Mouse (Mus musculus) gastrocnemius, postnatal 10 days (tissue): ENCODE measurements around the gene Kmt2b. TPM values are rescaled to one million over a fixed set of nuclear protein-coding genes. Genes with fewer than 3 reads are reported as not detected.
A peak's percentile ranks its signal among the peaks of the same experiment; 100 is the strongest.

ENCODE experiments used
- DNase-seq: peaks from one replicate; pipeline ENCODE4 v3.0.0; 2021; ENCODE audit warnings: mixed read lengths
- microRNA-seq, 2 experiments: library from miRNA; unstranded; fragments of <30 nt; microRNA quantifications; one replicate each; pipeline ENCODE4 v1.2.0; 2021
- total RNA-seq, 2 experiments: library from RNA; stranded (reverse); gene quantifications; 2 replicates each; pipeline ENCODE4 v1.2.3; 2021

Gene Kmt2b
- total RNA-seq, 2 experiments from 2014 or later = 21.4 to 26.8 TPM

GRCm38 (mm10) chr7:30534633-30535577, 53.6 kb downstream of the Kmt2b start, which contains the start of gene Arhgap33:
Arhgap33 (minus strand) TSS chr7:30535060.
- DNase-seq = peak; percentile 94

GRCm38 (mm10) chr7:30533941-30534632, 54.4 kb downstream of the Kmt2b start:
- DNase-seq = no peak

DNA sequence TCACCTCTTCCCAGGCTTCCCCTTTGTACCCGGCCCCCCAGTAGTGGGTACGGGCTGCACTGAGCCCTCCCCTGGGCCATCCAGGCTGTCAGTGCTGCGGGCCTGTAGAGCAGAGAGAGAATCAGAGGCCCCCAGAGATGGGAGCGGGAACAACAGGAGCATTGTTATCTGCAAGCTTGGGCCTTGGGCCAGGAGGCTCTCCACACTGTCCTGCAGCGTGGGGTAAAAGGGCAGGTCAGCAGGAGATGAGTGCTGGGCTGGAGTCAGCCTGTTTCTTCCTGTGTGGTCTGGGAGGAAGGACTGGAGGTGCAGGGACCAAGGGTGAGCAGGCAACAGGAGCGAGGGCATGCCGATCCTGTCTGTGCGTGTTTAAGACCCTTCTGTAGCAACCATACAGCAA, 55.6 kb downstream of the Kmt2b start:
- no peak for DNase-seq

DNA sequence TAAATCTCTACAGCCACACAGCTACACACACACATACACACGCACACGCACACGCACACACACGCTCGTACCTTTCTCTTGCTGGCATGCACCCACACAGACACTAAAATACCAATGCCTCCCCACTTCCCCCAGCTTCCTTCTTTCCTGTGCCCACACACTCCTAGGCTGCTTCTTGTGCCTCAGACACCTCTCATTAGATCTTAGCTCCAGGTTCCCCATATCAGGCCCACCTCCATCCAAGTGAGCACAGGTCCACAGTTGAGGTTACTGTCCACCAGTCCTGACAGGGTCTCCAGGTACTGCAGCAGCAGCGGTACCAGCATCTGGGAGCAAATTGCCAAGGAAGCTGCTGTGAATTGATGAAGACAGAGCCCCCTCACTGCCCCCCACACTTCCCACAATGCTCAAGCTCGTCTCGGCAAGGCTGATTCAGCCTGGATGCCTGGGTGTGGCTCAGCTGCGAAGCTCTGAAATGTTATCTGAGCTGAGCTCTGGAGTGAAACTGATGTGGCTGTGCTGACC, 57.2 kb downstream of the Kmt2b start:
- no peak for DNase-seq

DNA sequence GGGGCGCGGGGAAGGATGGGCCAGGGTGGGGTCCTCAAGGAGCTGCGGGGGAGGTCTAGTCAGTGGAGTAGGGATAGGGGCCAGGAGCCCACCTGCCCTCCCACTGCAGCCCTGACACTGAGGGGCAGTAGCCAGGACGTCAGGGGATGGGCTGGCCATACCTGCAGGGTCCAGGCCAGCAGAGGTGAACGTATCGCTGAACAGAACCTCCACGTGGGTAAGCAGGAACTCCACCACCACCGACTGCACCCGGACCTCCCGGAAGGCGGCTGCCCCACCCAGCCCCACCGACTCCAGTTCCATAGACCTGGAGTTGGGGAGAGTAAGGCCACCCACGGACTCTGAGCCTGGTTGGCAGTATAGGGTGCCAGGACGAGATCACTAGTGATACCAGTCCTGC, 61.5 kb downstream of the Kmt2b start:
- no peak for DNase-seq

- no peak for DNase-seq
Observed at GRCm38 (mm10) chr7:30526399-30526798, 62.1 kb downstream of the Kmt2b start.

DNA sequence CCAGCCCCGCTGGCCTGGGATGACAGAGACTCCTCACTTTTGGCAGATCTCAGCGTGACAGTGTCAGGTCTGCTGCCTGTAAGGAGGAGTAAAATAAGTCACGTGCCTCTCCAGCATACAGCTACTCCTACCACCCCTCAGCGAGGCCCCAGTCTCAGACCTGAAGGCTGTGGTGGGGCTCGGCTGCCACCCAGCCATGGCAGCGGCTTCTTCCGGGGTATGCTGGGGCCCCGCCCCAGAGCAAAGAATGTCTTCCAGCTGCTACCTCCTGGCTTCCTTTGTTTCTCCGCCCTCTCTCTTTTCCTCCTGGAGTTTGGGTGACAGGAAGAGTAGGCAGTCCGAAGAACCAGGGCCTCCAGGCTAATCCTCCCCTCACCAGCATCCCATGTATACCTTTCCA, 62.6 kb downstream of the Kmt2b start:
- DNase-seq = no peak

DNA sequence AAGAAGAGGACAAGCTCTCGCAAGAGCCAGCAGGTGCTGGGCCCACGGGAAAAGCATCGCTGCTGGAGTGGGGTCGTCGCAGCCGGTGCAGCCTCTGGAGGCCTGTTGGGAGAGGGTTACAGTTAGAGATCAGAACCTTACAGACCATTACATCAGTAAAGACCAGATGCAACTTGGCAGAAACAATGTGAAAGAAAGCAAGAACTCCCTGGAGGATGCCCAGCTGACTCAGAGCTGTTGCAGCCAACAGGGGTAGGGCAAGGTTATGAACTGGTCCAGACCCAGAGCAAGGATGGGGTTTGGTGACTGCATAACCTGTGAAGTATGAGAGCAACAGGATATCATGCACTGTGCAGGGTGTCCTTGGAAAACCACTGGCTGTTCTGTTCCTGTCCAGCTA, 64.0 kb downstream of the Kmt2b start:
- no peak for DNase-seq

- no peak for DNase-seq
Observed at GRCm38 (mm10) chr7:30522871-30523270, 65.7 kb downstream of the Kmt2b start.

GRCm38 (mm10) chr7:30520856-30521255, 67.7 kb downstream of the Kmt2b start:
- no peak for DNase-seq

- no peak for DNase-seq
Observed at GRCm38 (mm10) chr7:30520396-30520795, 68.1 kb downstream of the Kmt2b start.

Small RNAs within 50 kb of the gene (microRNA-seq; reads per million reads assigned to microRNA genes)
- gene Gm38670 (0.25 to 1.9 reads per million in 2 experiments), gene Mir3569 (0 to 0.32 reads per million in 2 experiments)

Other genes with a start within 250 kb of the Kmt2b start
- gene Lrfn3, start 226.0 kb downstream of the Kmt2b start, total RNA-seq = 1 to 10 TPM; 1.6 to 3.1 TPM
- gene Tyrobp, start 175.0 kb downstream of the Kmt2b start, total RNA-seq = 10 to 100 TPM; 11.9 to 22.2 TPM
- under 1 TPM; 0.66 to 0.72 TPM for gene Hcst, start 168.9 kb downstream of the Kmt2b start, total RNA-seq
- gene Nfkbid, start 167.0 kb downstream of the Kmt2b start, total RNA-seq = under 1 TPM; 0.14 to 0.45 TPM
- 1 to 10 TPM; 3.3 to 4.4 TPM for gene Aplp1, start 143.2 kb downstream of the Kmt2b start, total RNA-seq
- gene Kirrel2, start 131.0 kb downstream of the Kmt2b start, total RNA-seq = not detected
- gene Nphs1, start 130.4 kb downstream of the Kmt2b start, total RNA-seq = not detected
- gene Prodh2, start 95.1 kb downstream of the Kmt2b start, total RNA-seq = not detected
- gene Arhgap33, start 53.7 kb downstream of the Kmt2b start, total RNA-seq = 1 to 10 TPM; 3.2 to 4.8 TPM
- gene Hspb6, start 36.5 kb downstream of the Kmt2b start, total RNA-seq = 100 to 1,000 TPM; 304 to 323 TPM
- gene Proser3, start 36.4 kb downstream of the Kmt2b start, total RNA-seq = 1 to 10 TPM; 3.8 to 6.2 TPM
- gene Lin37, start 28.9 kb downstream of the Kmt2b start, total RNA-seq = 10 to 100 TPM; 11.0 to 16.3 TPM
- gene U2af1l4, start 25.4 kb downstream of the Kmt2b start, total RNA-seq = 10 to 100 TPM; 56.3 to 57.5 TPM
- gene Gm49396, start 25.4 kb downstream of the Kmt2b start, total RNA-seq = 1 to 10 TPM; 1.5 to 2.3 TPM
- gene Psenen, start 25.1 kb downstream of the Kmt2b start, total RNA-seq = 100 to 1,000 TPM in 1 of 2 experiments, 10 to 100 TPM in 1; 93.7 to 104 TPM
- 1 to 10 TPM; 1.4 to 2.3 TPM for gene Igflr1, start 23.3 kb downstream of the Kmt2b start, total RNA-seq
- gene Zbtb32, start 10.2 kb upstream of the Kmt2b start, total RNA-seq = not detected
- gene Upk1a, start 24.1 kb upstream of the Kmt2b start, total RNA-seq = under 1 TPM; 0.16 to 0.29 TPM
- gene Cox6b1, start 37.4 kb upstream of the Kmt2b start, total RNA-seq = 1,000 to 10,000 TPM; 1,178 to 1,379 TPM
- gene Etv2, start 47.1 kb upstream of the Kmt2b start, total RNA-seq = not detected
- gene Rbm42, start 61.6 kb upstream of the Kmt2b start, total RNA-seq = 10 to 100 TPM; 42.4 to 44.4 TPM
- gene Haus5, start 76.3 kb upstream of the Kmt2b start, total RNA-seq = 1 to 10 TPM; 3.7 to 5.7 TPM
- 1 to 10 TPM; 1.3 to 1.5 TPM for gene Pmis2, start 82.9 kb upstream of the Kmt2b start, total RNA-seq
- gene 2200002J24Rik, start 110.2 kb upstream of the Kmt2b start, total RNA-seq = not detected
- not detected for gene Atp4a, start 123.5 kb upstream of the Kmt2b start, total RNA-seq
- 100 to 1,000 TPM; 166 to 178 TPM for gene Tmem147, start 140.8 kb upstream of the Kmt2b start, total RNA-seq
- not detected for gene Gapdhs, start 155.0 kb upstream of the Kmt2b start, total RNA-seq
- 1 to 10 TPM; 3.5 to 5.8 TPM for gene Sbsn, start 162.7 kb upstream of the Kmt2b start, total RNA-seq
- under 1 TPM in 1 of 2 experiments, not detected in 1; 0.33 TPM for gene Dmkn, start 175.0 kb upstream of the Kmt2b start, total RNA-seq
- gene Krtdap, start 199.2 kb upstream of the Kmt2b start, total RNA-seq = 1 to 10 TPM; 3.4 to 6.0 TPM
- gene Ffar2, start 235.0 kb upstream of the Kmt2b start, total RNA-seq = 1 to 10 TPM in 1 of 2 experiments, under 1 TPM in 1; 0.56 to 1.2 TPM